Mouse (Mus musculus): ENCODE results near the gene Prkd2. TPM values are rescaled to one million over a fixed set of nuclear protein-coding genes. Genes with fewer than 3 reads are reported as not detected.

The Prkd2 gene
- total and polyA plus RNA-seq, 3 experiments, result 9.8 to 39.0 (median 18.0) TPM

GRCm38 (mm10) chr7:16827274-16827673, 15.4 kb upstream of the Prkd2 start:
- DNase-seq (ENCODE audit: extremely low read depth), result no peak
- dilution Hi-C loops (cut with MboI; ENCODE audit: extremely low pct_ligation_motif_present, extremely low pct_unique_long_range_greater_than_20kb, low sequenced_read_pairs), result no loop called here
- H3K79me2 ChIP-seq (replicated peaks; ENCODE audit: control insufficient read depth, extremely low read depth, insufficient read depth, poor library complexity, severe bottlenecking), result peaks cover 16% of the 10 kb centered on the region
- TF ChIP-seq NELFE (IDR thresholded peaks at IDR 0.05; ENCODE audit: low read depth, low read length) (0 out of 2 replicates have a peak, but pooled peaks have one; percentile 10), E2F4 (IDR thresholded peaks at IDR 0.05; ENCODE audit: insufficient replicate concordance, low read depth, low read length) (no peak), BHLHE40 (IDR thresholded peaks at IDR 0.05; ENCODE audit: low read depth, low read length) (peak; percentile 76)
- peak overlapping the region in 1 of 3 experiments; percentile 26 for H3K4me3 ChIP-seq (replicated peaks in 1 of 3; ENCODE audit: low read depth in 2 of 3, low read length in 2 of 3, poor library complexity in 1 of 3)
- H3K4me1 ChIP-seq (ENCODE audit: control insufficient read depth in 1 of 2, insufficient read depth in 2 of 2), result peaks cover 19 to 71% of the 10 kb centered on the region in 2 experiments
- in situ Hi-C loops (cut with MboI; ENCODE audit: low pct_ligation_motif_present, low pct_unique_long_range_greater_than_20kb, low sequenced_read_pairs), result no loop called here
- H3K9me3 ChIP-seq (replicated peaks; ENCODE audit: low read length), result no peaks in the 10 kb centered on the region
- no peak overlapping the region for H3K9ac ChIP-seq (ENCODE audit: insufficient read depth, low read depth)
- H3K27ac ChIP-seq (ENCODE audit: insufficient read depth, low read depth), result peak overlapping the region; percentile 83
- no peaks in the 10 kb centered on the region for H3K27me3 ChIP-seq (replicated peaks)
- H3K4me2 ChIP-seq (ENCODE audit: insufficient read depth, low read depth, poor library complexity, severe bottlenecking), result 0 out of 2 replicates have a peak overlapping the region, but pooled peaks have one; percentile 8
- peaks cover 91 to 96% of the 10 kb centered on the region in 2 experiments for H3K36me3 ChIP-seq (replicated peaks in 1 of 2; ENCODE audit: control insufficient read depth in 1 of 2, insufficient read depth in 1 of 2, low read length in 1 of 2)

GRCm38 (mm10) chr7:16830449-16830848, 12.3 kb upstream of the Prkd2 start:
- Histone ChIP-seq H3K27ac (ENCODE audit: insufficient read depth, low read depth) (no peak overlapping the region), H3K27me3 (replicated peaks) (no peaks in the 10 kb centered on the region), H3K79me2 (replicated peaks; ENCODE audit: control insufficient read depth, extremely low read depth, insufficient read depth, poor library complexity, severe bottlenecking) (peaks cover 4% of the 10 kb centered on the region; the same call in 1 of the 2 replicates), H3K9me3 (replicated peaks; ENCODE audit: low read length) (no peaks in the 10 kb centered on the region), H3K4me1 (ENCODE audit: control insufficient read depth in 1 of 2, insufficient read depth in 2 of 2) (peaks cover 19 to 47% of the 10 kb centered on the region in 2 experiments), H3K36me3 (replicated peaks in 1 of 2; ENCODE audit: control insufficient read depth in 1 of 2, insufficient read depth in 1 of 2, low read length in 1 of 2) (peaks cover 89 to 97% of the 10 kb centered on the region in 2 experiments), H3K4me3 (replicated peaks in 1 of 3; ENCODE audit: low read depth in 2 of 3, low read length in 2 of 3, poor library complexity in 1 of 3) (no peak overlapping the region), H3K9ac (ENCODE audit: insufficient read depth, low read depth) (no peak overlapping the region), H3K4me2 (ENCODE audit: insufficient read depth, low read depth, poor library complexity, severe bottlenecking) (no peak overlapping the region)
- in situ Hi-C loops (cut with MboI; ENCODE audit: low pct_ligation_motif_present, low pct_unique_long_range_greater_than_20kb, low sequenced_read_pairs) (no loop called here), dilution Hi-C loops (cut with MboI; ENCODE audit: extremely low pct_ligation_motif_present, extremely low pct_unique_long_range_greater_than_20kb, low sequenced_read_pairs) (no loop called here)
- DNase-seq (ENCODE audit: extremely low read depth), result no peak
- TF ChIP-seq BHLHE40 (IDR thresholded peaks at IDR 0.05; ENCODE audit: low read depth, low read length) (no peak), ETS1 (conservative IDR thresholded peaks at IDR 0.05; ENCODE audit: low read depth, low read length) (no peak), ZNF384 (IDR thresholded peaks at IDR 0.05; ENCODE audit: low read depth, low read length) (no peak), EP300 (IDR thresholded peaks at IDR 0.05; ENCODE audit: low read length) (no peak), TBP (conservative IDR thresholded peaks at IDR 0.05; ENCODE audit: low read depth, low read length) (no peak), RAD21 (IDR thresholded peaks at IDR 0.05; ENCODE audit: low read depth, low read length) (no peak), E2F4 (IDR thresholded peaks at IDR 0.05; ENCODE audit: insufficient replicate concordance, low read depth, low read length) (no peak), UBTF (IDR thresholded peaks at IDR 0.05; ENCODE audit: low read depth, low read length) (no peak), ELF1 (IDR thresholded peaks at IDR 0.05; ENCODE audit: low read depth, low read length) (no peak), KAT2A (IDR thresholded peaks at IDR 0.05; ENCODE audit: insufficient replicate concordance, low read length) (no peak), POLR2AphosphoS2 (IDR thresholded peaks at IDR 0.05; ENCODE audit: low read depth, low read length) (no peak), RCOR1 (conservative IDR thresholded peaks at IDR 0.05; ENCODE audit: low read depth, low read length) (no peak), GABPA (IDR thresholded peaks at IDR 0.05; ENCODE audit: insufficient replicate concordance, low read depth, low read length) (no peak), MAFK (IDR thresholded peaks at IDR 0.05; ENCODE audit: insufficient replicate concordance, low read length) (no peak), ZKSCAN1 (IDR thresholded peaks at IDR 0.05; ENCODE audit: borderline replicate concordance, low read depth, low read length) (no peak), CHD2 (IDR thresholded peaks at IDR 0.05; ENCODE audit: low read length) (no peak)
